In genomic region chr2:45184149-45184548, GRCm38 (mm10) we compare ENCODE assay signal across 12 mouse cellular contexts.
DNase-seq lines count a peak whose midpoint lies in the region; ATAC-seq and TF ChIP-seq lines count a peak whose summit lies in the region.
"Had no signal": no experiment of that assay in that cellular context is flagged by ENCODE, and none has a peak within 500 bp of the region (broad histone marks: within the 10 kb centered on the region; RNA-seq: fewer than 3 reads in every experiment).

No protein-coding gene starts in this region.

- no peak overlapping the region for H3K4me2 ChIP-seq in hindbrain, embryonic 11.5 days (replicated peaks; ENCODE audit: low read depth, low read length)
- H3K4me2 ChIP-seq in hindbrain, embryonic 14.5 days (replicated peaks) = no peak overlapping the region
- peak overlapping the region; percentile 57 for H3K4me2 ChIP-seq in liver, embryonic 13.5 days

- DNase-seq in hindbrain, embryonic 11.5 days (ENCODE audit: low spot score) = peak; percentile 21
- no peak for DNase-seq in hindbrain, embryonic 14.5 days (ENCODE audit: low spot score)
- DNase-seq in MEL (ENCODE audit: low read depth, low spot score) = peak; percentile 53
- peak; percentile 52 for DNase-seq in embryo, embryonic 10 days (ENCODE audit: low spot score)
- DNase-seq in liver, embryonic 13.5 days = peak; percentile 13
- DNase-seq in adrenal gland, postnatal 14 days = no peak
- DNase-seq: cerebellum, adult 9-11 months; gastrocnemius, postnatal 25 days; thymus, postnatal 36 days had no signal

- peak; percentile 38; the same call in 1 of the 2 replicates for ATAC-seq in hindbrain, embryonic 11.5 days (ENCODE audit: low FRiP score)
- ATAC-seq in hindbrain, embryonic 14.5 days (ENCODE audit: low FRiP score) = no peak
- ATAC-seq in liver, embryonic 13.5 days (ENCODE audit: low read depth) = peak; percentile 83
- ATAC-seq in megakaryocyte, adult 5-6 weeks (ENCODE audit: poor library complexity, severe bottlenecking) = no peak
- no peak for ATAC-seq in frontal cortex, adult (ENCODE audit: low TSS enrichment)

- no peak overlapping the region for H3K9ac ChIP-seq in hindbrain, embryonic 11.5 days (ENCODE audit: low read depth, low read length)
- no peak overlapping the region for H3K9ac ChIP-seq in hindbrain, embryonic 14.5 days
- H3K9ac ChIP-seq in MEL (ENCODE audit: control insufficient read depth, low read depth, low read length, poor library complexity, severe bottlenecking) = peak overlapping the region; percentile 63; the same call in 1 of the 2 replicates
- peak overlapping the region; percentile 40; the same call in 1 of the 2 replicates for H3K9ac ChIP-seq in liver, embryonic 13.5 days

- 0 out of 2 replicates have a peak, but pooled peaks cover 2% of the 10 kb centered on the region for H3K4me1 ChIP-seq in hindbrain, embryonic 11.5 days (replicated peaks; ENCODE audit: control insufficient read depth, insufficient read depth, low read length)
- peaks cover 10% of the 10 kb centered on the region; the same call in 1 of the 2 replicates for H3K4me1 ChIP-seq in hindbrain, embryonic 14.5 days (replicated peaks; ENCODE audit: control insufficient read depth, insufficient read depth, low read length)
- H3K4me1 ChIP-seq in MEL (ENCODE audit: control insufficient read depth in 1 of 2, insufficient read depth in 2 of 2, low read length in 2 of 2) = peaks cover 11 to 16% of the 10 kb centered on the region in 2 experiments
- peaks cover 27% of the 10 kb centered on the region for H3K4me1 ChIP-seq in liver, embryonic 13.5 days (replicated peaks)

- peak; percentile 72 to 86 for TF ChIP-seq EP300 in MEL (IDR thresholded peaks at IDR 0.05; ENCODE audit: low read depth in 1 of 2, low read length in 2 of 2)

- H3K27me3 ChIP-seq in hindbrain, embryonic 11.5 days (ENCODE audit: control insufficient read depth, insufficient read depth, low read length) = no peaks in the 10 kb centered on the region
- H3K27me3 ChIP-seq in hindbrain, embryonic 14.5 days (ENCODE audit: control insufficient read depth, insufficient read depth, low read length) = no peaks in the 10 kb centered on the region
- H3K27me3 ChIP-seq in MEL (ENCODE audit: control insufficient read depth in 1 of 2, insufficient read depth in 2 of 2, low read length in 2 of 2) = no peaks in the 10 kb centered on the region
- no peaks in the 10 kb centered on the region for H3K27me3 ChIP-seq in liver, embryonic 13.5 days
- H3K27me3 ChIP-seq: CH12.LX had no signal

- H3K9me3 ChIP-seq in hindbrain, embryonic 11.5 days (ENCODE audit: control insufficient read depth, low read length) = no peaks in the 10 kb centered on the region
- H3K9me3 ChIP-seq in hindbrain, embryonic 14.5 days (ENCODE audit: control insufficient read depth, low read length) = no peaks in the 10 kb centered on the region
- H3K9me3 ChIP-seq in MEL (replicated peaks; ENCODE audit: insufficient read depth, low read length) = no peaks in the 10 kb centered on the region
- H3K9me3 ChIP-seq in liver, embryonic 13.5 days (replicated peaks) = no peaks in the 10 kb centered on the region

- no peak for TF ChIP-seq POLR2A in MEL (IDR thresholded peaks at IDR 0.05; ENCODE audit: control insufficient read depth in 1 of 2, insufficient read depth in 1 of 2, low read depth in 1 of 2, low read length in 2 of 2, poor library complexity in 1 of 2)

- TF ChIP-seq CTCF in MEL (IDR thresholded peaks at IDR 0.05 in 2 of 3, conservative IDR thresholded peaks at IDR 0.05 in 1 of 3; ENCODE audit: control insufficient read depth in 1 of 3, insufficient read depth in 1 of 3, low read depth in 2 of 3, low read length in 3 of 3, poor library complexity in 1 of 3, severe bottlenecking in 1 of 3) = no peak

- H3K4me3 ChIP-seq in hindbrain, embryonic 11.5 days (ENCODE audit: low read depth, low read length) = no peak overlapping the region
- H3K4me3 ChIP-seq in hindbrain, embryonic 14.5 days (replicated peaks; ENCODE audit: low read length) = no peak overlapping the region
- H3K4me3 ChIP-seq in MEL (ENCODE audit: control insufficient read depth in 1 of 2, insufficient read depth in 1 of 2, low read depth in 2 of 2, low read length in 2 of 2) = peak overlapping the region; percentile 5 to 66; a peak in 3 of 4 replicates
- 0 out of 2 replicates have a peak overlapping the region, but pooled peaks have one; percentile 28 for H3K4me3 ChIP-seq in liver, embryonic 13.5 days (replicated peaks)

- no peaks in the 10 kb centered on the region for H3K36me3 ChIP-seq in hindbrain, embryonic 11.5 days (ENCODE audit: control insufficient read depth, insufficient read depth, low read length)
- H3K36me3 ChIP-seq in hindbrain, embryonic 14.5 days (replicated peaks; ENCODE audit: control insufficient read depth, insufficient read depth) = no peaks in the 10 kb centered on the region
- H3K36me3 ChIP-seq in MEL (ENCODE audit: control insufficient read depth in 1 of 2, insufficient read depth in 2 of 2, low read length in 2 of 2) = peaks cover 0 to 23% of the 10 kb centered on the region in 2 experiments; a peak in 2 of 4 replicates
- H3K36me3 ChIP-seq in liver, embryonic 13.5 days = no peaks in the 10 kb centered on the region

- no peak for TF ChIP-seq RAD21 in MEL (IDR thresholded peaks at IDR 0.05; ENCODE audit: low read depth, low read length)

- no peak overlapping the region for H3K27ac ChIP-seq in hindbrain, embryonic 11.5 days (ENCODE audit: low read depth, low read length)
- H3K27ac ChIP-seq in hindbrain, embryonic 14.5 days = no peak overlapping the region
- peak overlapping the region; percentile 92 for H3K27ac ChIP-seq in MEL (ENCODE audit: control insufficient read depth, low read depth, low read length)
- no peak overlapping the region for H3K27ac ChIP-seq in liver, embryonic 13.5 days

- 32% methylated on average over 6 of the region's 6 CpGs for WGBS in hindbrain, embryonic 11.5 days
- 25% methylated on average over 6 of the region's 6 CpGs for WGBS in hindbrain, embryonic 14.5 days
- 12% methylated on average over 6 of the region's 6 CpGs for WGBS in liver, embryonic 13.5 days (ENCODE audit: insufficient replicate concordance)

- no peaks in the 10 kb centered on the region; the same call in 1 of the 2 replicates for H3K79me2 ChIP-seq in MEL (ENCODE audit: control insufficient read depth, insufficient read depth, low read length, poor library complexity)

TF ChIP-seq in MEL, 35 proteins besides CTCF, POLR2A, EP300 and RAD21:
- TF ChIP-seq ZC3H11A (IDR thresholded peaks at IDR 0.05; ENCODE audit: low read depth, low read length) = no peak
- peak; percentile 29; the same call in 1 of the 2 replicates for TF ChIP-seq MYB (IDR thresholded peaks at IDR 0.05; ENCODE audit: low read depth, low read length)
- TF ChIP-seq RCOR1 (IDR thresholded peaks at IDR 0.05; ENCODE audit: low read depth, low read length) = 0 out of 2 replicates have a peak, but pooled peaks have one; percentile 28
- TF ChIP-seq CHD2 (IDR thresholded peaks at IDR 0.05; ENCODE audit: low read length) = no peak
- peak; percentile 94 for TF ChIP-seq TCF12 (IDR thresholded peaks at IDR 0.05; ENCODE audit: low read depth, low read length)
- TF ChIP-seq MYC (IDR thresholded peaks at IDR 0.05; ENCODE audit: low read depth, low read length) = no peak
- no peak for TF ChIP-seq ZKSCAN1 (IDR thresholded peaks at IDR 0.05; ENCODE audit: low read depth, low read length)
- TF ChIP-seq GATA1 (IDR thresholded peaks at IDR 0.05; ENCODE audit: low read depth, low read length) = peak; percentile 88
- no peak for TF ChIP-seq ELF1 (IDR thresholded peaks at IDR 0.05; ENCODE audit: low read depth, low read length)
- peak; percentile 80 for TF ChIP-seq ETS1 (IDR thresholded peaks at IDR 0.05; ENCODE audit: low read depth, low read length)
- TF ChIP-seq TAL1 (IDR thresholded peaks at IDR 0.05; ENCODE audit: low read length) = peak; percentile 65

Comparison
In these comparisons a context has a peak if more than half of its experiments do, and no peak if none do; other contexts are left out.
1. ATAC-seq: peak in hindbrain, embryonic 11.5 days (single experiment) and liver, embryonic 13.5 days (single experiment); none in hindbrain, embryonic 14.5 days (single experiment), megakaryocyte, adult 5-6 weeks (single experiment) and frontal cortex, adult (single experiment).
2. DNase-seq: peak in hindbrain, embryonic 11.5 days (single experiment), MEL (single experiment), embryo, embryonic 10 days (single experiment) and liver, embryonic 13.5 days (single experiment); none in hindbrain, embryonic 14.5 days (single experiment) and adrenal gland, postnatal 14 days (single experiment).
3. H3K4me3 ChIP-seq: peak in MEL (2 of 2) and liver, embryonic 13.5 days (single experiment); none in hindbrain, embryonic 11.5 days (single experiment) and hindbrain, embryonic 14.5 days (single experiment).
4. H3K9ac ChIP-seq: peak in MEL (single experiment) and liver, embryonic 13.5 days (single experiment); none in hindbrain, embryonic 11.5 days (single experiment) and hindbrain, embryonic 14.5 days (single experiment).